Mouse (Mus musculus) liver, adult 2 months (tissue): Measurements from ENCODE around the gene Wfdc3. TPM values are rescaled to one million over a fixed set of nuclear protein-coding genes. Genes with fewer than 3 reads are reported as not detected.

Source experiments
- DNase-seq: peaks from one replicate; pipeline ENCODE4 v3.0.0-alpha.2; 2011; ENCODE audit warnings: low read depth, low spot score; ENCODE audit errors: extremely low read depth
- H3K27ac ChIP-seq: fragments of 200-500 bp; replicated peaks from 2 replicates; pipeline ENCODE4 v1.5.1; 2012; ENCODE audit warnings: low read depth, mild to moderate bottlenecking, control low read depth, inconsistent platforms, low read length; ENCODE audit not compliant: insufficient read depth
- H3K27me3 ChIP-seq: fragments of 200-500 bp; 2 replicates; pipeline ENCODE4 v1.6.1; 2012; ENCODE audit warnings: mild to moderate bottlenecking, moderate library complexity, low read length, inconsistent platforms; ENCODE audit not compliant: control insufficient read depth, insufficient read depth
- H3K36me3 ChIP-seq: fragments of 200-500 bp; 2 replicates; pipeline ENCODE4 v1.6.1; 2012; ENCODE audit warnings: low read length, inconsistent platforms; ENCODE audit not compliant: control insufficient read depth, insufficient read depth
- H3K4me1 ChIP-seq: fragments of 200-500 bp; 2 replicates; pipeline ENCODE4 v1.6.1; 2011; ENCODE audit warnings: low read length; ENCODE audit not compliant: control insufficient read depth, insufficient read depth
- H3K4me3 ChIP-seq: fragments of 200-500 bp; 2 replicates; pipeline ENCODE4 v1.5.1; 2011; ENCODE audit warnings: low read depth, mild to moderate bottlenecking, control low read depth, low read length, moderate library complexity; ENCODE audit not compliant: insufficient read depth
- H3K79me2 ChIP-seq: fragments of 200-500 bp; 2 replicates; pipeline ENCODE4 v1.6.1; 2012; ENCODE audit warnings: inconsistent platforms, mild to moderate bottlenecking, low read length, moderate library complexity; ENCODE audit not compliant: control insufficient read depth, insufficient read depth
- H3K9ac ChIP-seq: fragments of 200-500 bp; 2 replicates; pipeline ENCODE4 v1.6.1; 2012; ENCODE audit warnings: low read depth, mild to moderate bottlenecking, control low read depth, inconsistent platforms, low read length
- CTCF ChIP-seq: fragments of 200-500 bp; IDR thresholded peaks from 2 replicates; pipeline ENCODE4 v1.5.1; 2011; ENCODE audit warnings: low read depth, low read length, control low read depth
- POLR2A ChIP-seq: fragments of 200-500 bp; IDR thresholded peaks from 2 replicates; pipeline ENCODE4 v1.6.1; 2011; ENCODE audit warnings: low read length, control low read depth; ENCODE audit not compliant: insufficient read depth; ENCODE audit errors: extremely low read depth
- WGBS: fragments of 180-500 bp; shearing (Covaris S2); methylation state at CpG from one replicate; pipeline ENCODE4 v1.1.7; 2018; 5-methylcytosine and 5-hydroxymethylcytosine counted together
- polyA plus RNA-seq: library from polyadenylated mRNA; depleted of rRNA; stranded (reverse); fragments of >200 nt; gene quantifications from 2 replicates; pipeline ENCODE4 v1.2.3, GENCODE M21; 2012
- total RNA-seq: library from RNA; depleted of rRNA; stranded (reverse); fragments of >200 nt; gene quantifications from 2 replicates; pipeline ENCODE4 v1.2.3, GENCODE M21; 2014

Gene Wfdc3
- total and polyA plus RNA-seq, 2 experiments, result 0.07 to 0.09 TPM

GRCm38 (mm10) chr2:164754105-164754504 lies 8.4 kb upstream of the Wfdc3 start:
- WGBS, result 73% methylated on average over 11 of the region's 11 CpGs

GRCm38 (mm10) chr2:164752454-164752853 lies 6.7 kb upstream of the Wfdc3 start:
- Histone ChIP-seq H3K79me2 (peaks cover 4% of the 10 kb centered on the region; the same call in 1 of the 2 replicates), H3K9ac (no peak overlapping the region), H3K27me3 (no peaks in the 10 kb centered on the region), H3K36me3 (peaks cover 39% of the 10 kb centered on the region), H3K27ac (no peak overlapping the region), H3K4me1 (0 out of 2 replicates have a peak, but pooled peaks cover 2% of the 10 kb centered on the region), H3K4me3 (no peak overlapping the region)
- WGBS, result 29% methylated on average over 2 of the region's 2 CpGs
- peak; percentile 57 for DNase-seq
- TF ChIP-seq POLR2A (no peak), CTCF (no peak)

More at GRCm38 (mm10) chr2:164754105-164754504, 8.4 kb upstream of the Wfdc3 start:
- TF ChIP-seq POLR2A (no peak), CTCF (no peak)
- no peak for DNase-seq
- Histone ChIP-seq H3K4me1 (0 out of 2 replicates have a peak, but pooled peaks cover 2% of the 10 kb centered on the region), H3K36me3 (peaks cover 44% of the 10 kb centered on the region), H3K4me3 (no peak overlapping the region), H3K27me3 (no peaks in the 10 kb centered on the region), H3K27ac (no peak overlapping the region), H3K9ac (no peak overlapping the region), H3K79me2 (no peaks in the 10 kb centered on the region)

- peaks cover 13% of the 10 kb centered on the region for H3K36me3 ChIP-seq
- TF ChIP-seq POLR2A (no peak), CTCF (no peak)
- no peak overlapping the region for H3K9ac ChIP-seq
- H3K27me3 ChIP-seq, result no peaks in the 10 kb centered on the region
- WGBS, result 76% methylated on average over 6 of the region's 6 CpGs
- H3K4me1 ChIP-seq, result peaks cover 10% of the 10 kb centered on the region
- no peak for DNase-seq
- no peak overlapping the region for H3K27ac ChIP-seq
- H3K79me2 ChIP-seq, result peaks cover 17% of the 10 kb centered on the region; the same call in 1 of the 2 replicates
- no peak overlapping the region for H3K4me3 ChIP-seq
These were observed 3.3 kb upstream of the Wfdc3 start for GRCm38 (mm10) chr2:164748991-164749390.

- Histone ChIP-seq H3K27me3 (no peaks in the 10 kb centered on the region), H3K27ac (no peak overlapping the region), H3K36me3 (peaks cover 8% of the 10 kb centered on the region), H3K4me1 (peaks cover 10% of the 10 kb centered on the region), H3K79me2 (peaks cover 17% of the 10 kb centered on the region; the same call in 1 of the 2 replicates), H3K4me3 (no peak overlapping the region), H3K9ac (no peak overlapping the region)
- no peak for DNase-seq
- TF ChIP-seq POLR2A (no peak), CTCF (no peak)
- WGBS, result 91% methylated on average over 4 of the region's 4 CpGs
These were observed 2.5 kb upstream of the Wfdc3 start for GRCm38 (mm10) chr2:164748191-164748590.

GRCm38 (mm10) chr2:164746693-164747092 lies 962 bp upstream of the Wfdc3 start:
- Histone ChIP-seq H3K4me3 (peak overlapping the region; percentile 84), H3K36me3 (peaks cover 8% of the 10 kb centered on the region), H3K4me1 (peaks cover 8% of the 10 kb centered on the region), H3K27me3 (no peaks in the 10 kb centered on the region), H3K79me2 (peaks cover 17% of the 10 kb centered on the region; the same call in 1 of the 2 replicates), H3K9ac (peak overlapping the region; percentile 92), H3K27ac (no peak overlapping the region)
- TF ChIP-seq POLR2A, result no peak
- no peak for TF ChIP-seq CTCF
- no peak for DNase-seq
- WGBS, result 31% methylated on average over 8 of the region's 8 CpGs

- Histone ChIP-seq H3K4me1 (peaks cover 8% of the 10 kb centered on the region), H3K27me3 (no peaks in the 10 kb centered on the region), H3K9ac (no peak overlapping the region), H3K36me3 (peaks cover 6% of the 10 kb centered on the region), H3K79me2 (peaks cover 17% of the 10 kb centered on the region; the same call in 1 of the 2 replicates), H3K4me3 (no peak overlapping the region), H3K27ac (no peak overlapping the region)
- 70% methylated on average over 13 of the region's 13 CpGs for WGBS
- no peak for DNase-seq
- TF ChIP-seq POLR2A (no peak), CTCF (no peak)
These were observed 744 bp downstream of the Wfdc3 start for GRCm38 (mm10) chr2:164744987-164745386.
